Mouse (Mus musculus): ENCODE measurements around the gene Sptlc2.

- no peak for TF ChIP-seq GATA1 (IDR thresholded peaks at IDR 0.05; ENCODE audit: low read length)
- TF ChIP-seq TAL1 (IDR thresholded peaks at IDR 0.05; ENCODE audit: low read length) = no peak
Observed at GRCm38 (mm10) chr12:87331053-87331456, 57.1 kb downstream of the Sptlc2 start.

Data from erythroblast, embryonic 14.5 days (primary cell).